13 mouse cellular contexts compared by ENCODE assay signal in the genomic region with DNA sequence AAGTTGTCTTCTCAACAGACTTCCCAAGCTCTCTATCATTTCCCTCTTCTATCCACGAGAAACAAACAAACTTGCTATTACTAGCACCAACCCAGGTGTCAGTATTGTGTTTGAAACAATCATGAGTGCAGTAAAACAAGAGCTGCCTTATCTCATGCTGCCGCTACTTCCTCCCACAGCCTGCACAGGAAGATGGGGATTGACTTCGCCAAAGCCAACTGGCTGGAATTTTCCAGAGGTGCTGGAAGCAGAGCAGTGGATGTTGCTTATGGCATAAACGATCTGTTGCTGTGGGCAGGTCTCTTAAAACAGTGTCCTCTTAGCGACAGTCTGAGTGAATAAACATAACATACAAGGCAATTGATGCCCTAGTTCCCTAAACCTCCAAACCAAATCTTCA. TPM values are rescaled to one million over a fixed set of nuclear protein-coding genes. Genes with fewer than 3 reads are reported as not detected.
DNase-seq lines count a peak whose midpoint lies in the region; ATAC-seq and TF ChIP-seq lines count a peak whose summit lies in the region.
"Had no signal": no experiment of that assay in that cellular context is flagged by ENCODE, and none has a peak within 500 bp of the region (broad histone marks: within the 10 kb centered on the region; RNA-seq: fewer than 3 reads in every experiment).

No protein-coding gene starts in this region.

- H3K4me2 ChIP-seq in heart, embryonic 11.5 days = no peak overlapping the region
- H3K4me2 ChIP-seq in heart, embryonic 12.5 days = no peak overlapping the region
- no peak overlapping the region for H3K4me2 ChIP-seq in forebrain, embryonic 11.5 days (ENCODE audit: low read depth, low read length, severe bottlenecking)
- H3K4me2 ChIP-seq: embryonic facial prominence, embryonic 13.5 days; hindbrain, embryonic 12.5 days; midbrain, embryonic 13.5 days had no signal

- H3K4me3 ChIP-seq in heart, embryonic 11.5 days (ENCODE audit: low read depth, low read length) = no peak overlapping the region
- H3K4me3 ChIP-seq in MEL (ENCODE audit: control insufficient read depth in 1 of 2, insufficient read depth in 1 of 2, low read depth in 2 of 2, low read length in 2 of 2) = no peak overlapping the region
- H3K4me3 ChIP-seq in heart, embryonic 12.5 days = no peak overlapping the region
- no peak overlapping the region for H3K4me3 ChIP-seq in forebrain, embryonic 11.5 days (ENCODE audit: low read depth, low read length)
- H3K4me3 ChIP-seq: embryonic facial prominence, embryonic 13.5 days; hindbrain, embryonic 12.5 days; midbrain, embryonic 13.5 days had no signal

- peak; percentile 33 to 73 for DNase-seq in heart, adult 18-20 months
- DNase-seq in MEL (ENCODE audit: low read depth, low spot score) = peak; percentile 72
- DNase-seq in lung, postnatal 14 days = peak; percentile 22
- DNase-seq in forebrain, embryonic 11.5 days (ENCODE audit: low spot score) = no peak
- DNase-seq in thymus, postnatal 14 days = no peak
- no peak for DNase-seq in left cerebral cortex, postnatal 36 days (ENCODE audit: low spot score in 2 of 2)
- DNase-seq: adrenal gland, adult 8-10 months; cerebellum, adult 2 months had no signal

- H3K27me3 ChIP-seq in heart, embryonic 11.5 days (ENCODE audit: control insufficient read depth, insufficient read depth, low read length) = no peaks in the 10 kb centered on the region
- no peaks in the 10 kb centered on the region for H3K27me3 ChIP-seq in MEL (ENCODE audit: control insufficient read depth in 1 of 2, insufficient read depth in 2 of 2, low read length in 2 of 2)
- H3K27me3 ChIP-seq in heart, embryonic 12.5 days (replicated peaks) = no peaks in the 10 kb centered on the region
- no peaks in the 10 kb centered on the region for H3K27me3 ChIP-seq in forebrain, embryonic 11.5 days (ENCODE audit: control insufficient read depth, insufficient read depth, low read length)
- H3K27me3 ChIP-seq: embryonic facial prominence, embryonic 13.5 days had no signal

- no peak for TF ChIP-seq POLR2A in MEL (IDR thresholded peaks at IDR 0.05; ENCODE audit: control insufficient read depth in 1 of 2, insufficient read depth in 1 of 2, low read depth in 1 of 2, low read length in 2 of 2, poor library complexity in 1 of 2)

- H3K27ac ChIP-seq in heart, embryonic 11.5 days (ENCODE audit: low read depth, low read length) = no peak overlapping the region
- H3K27ac ChIP-seq in MEL (ENCODE audit: control insufficient read depth, low read depth, low read length) = no peak overlapping the region
- 0 out of 2 replicates have a peak overlapping the region, but pooled peaks have one; percentile 1 for H3K27ac ChIP-seq in heart, embryonic 12.5 days (ENCODE audit: poor library complexity, severe bottlenecking)
- no peak overlapping the region for H3K27ac ChIP-seq in forebrain, embryonic 11.5 days (ENCODE audit: low read depth, low read length)
- H3K27ac ChIP-seq: embryonic facial prominence, embryonic 13.5 days; hindbrain, embryonic 12.5 days; midbrain, embryonic 13.5 days had no signal

- peak; percentile 15 for TF ChIP-seq RAD21 in MEL (IDR thresholded peaks at IDR 0.05; ENCODE audit: low read depth, low read length)

- no peaks in the 10 kb centered on the region for H3K4me1 ChIP-seq in heart, embryonic 11.5 days (ENCODE audit: control insufficient read depth, insufficient read depth, low read length)
- H3K4me1 ChIP-seq in MEL (ENCODE audit: control insufficient read depth in 1 of 2, insufficient read depth in 2 of 2, low read length in 2 of 2) = peaks cover 4 to 14% of the 10 kb centered on the region in 2 experiments; a peak in 3 of 4 replicates
- H3K4me1 ChIP-seq in heart, embryonic 12.5 days (replicated peaks) = no peaks in the 10 kb centered on the region
- no peaks in the 10 kb centered on the region for H3K4me1 ChIP-seq in forebrain, embryonic 11.5 days (replicated peaks; ENCODE audit: control insufficient read depth, insufficient read depth, low read length)
- H3K4me1 ChIP-seq: embryonic facial prominence, embryonic 13.5 days; hindbrain, embryonic 12.5 days; midbrain, embryonic 13.5 days had no signal

- no peak overlapping the region for H3K9ac ChIP-seq in heart, embryonic 11.5 days (ENCODE audit: low read depth, low read length)
- H3K9ac ChIP-seq in MEL (ENCODE audit: control insufficient read depth, low read depth, low read length, poor library complexity, severe bottlenecking) = no peak overlapping the region
- no peak overlapping the region for H3K9ac ChIP-seq in heart, embryonic 12.5 days
- no peak overlapping the region for H3K9ac ChIP-seq in forebrain, embryonic 11.5 days (ENCODE audit: low read length)
- H3K9ac ChIP-seq: embryonic facial prominence, embryonic 13.5 days; hindbrain, embryonic 12.5 days; midbrain, embryonic 13.5 days had no signal

- H3K9me3 ChIP-seq in heart, embryonic 11.5 days (replicated peaks; ENCODE audit: control insufficient read depth, low read length) = no peaks in the 10 kb centered on the region
- H3K9me3 ChIP-seq in MEL (replicated peaks; ENCODE audit: insufficient read depth, low read length) = no peaks in the 10 kb centered on the region
- no peaks in the 10 kb centered on the region for H3K9me3 ChIP-seq in heart, embryonic 12.5 days (replicated peaks)
- no peaks in the 10 kb centered on the region for H3K9me3 ChIP-seq in forebrain, embryonic 11.5 days (ENCODE audit: control insufficient read depth, low read length)
- H3K9me3 ChIP-seq: embryonic facial prominence, embryonic 13.5 days; hindbrain, embryonic 12.5 days; midbrain, embryonic 13.5 days had no signal

- TF ChIP-seq EP300 in MEL (IDR thresholded peaks at IDR 0.05; ENCODE audit: low read depth in 1 of 2, low read length in 2 of 2) = peak; percentile 79 to 82

- H3K36me3 ChIP-seq in heart, embryonic 11.5 days (ENCODE audit: control insufficient read depth, insufficient read depth, low read length) = no peaks in the 10 kb centered on the region
- H3K36me3 ChIP-seq in MEL (ENCODE audit: control insufficient read depth in 1 of 2, insufficient read depth in 2 of 2, low read length in 2 of 2) = peaks cover 0 to 4% of the 10 kb centered on the region in 2 experiments; a peak in 2 of 4 replicates
- H3K36me3 ChIP-seq in heart, embryonic 12.5 days = no peaks in the 10 kb centered on the region
- H3K36me3 ChIP-seq in forebrain, embryonic 11.5 days (ENCODE audit: control insufficient read depth, insufficient read depth, low read length) = no peaks in the 10 kb centered on the region
- H3K36me3 ChIP-seq: embryonic facial prominence, embryonic 13.5 days; hindbrain, embryonic 12.5 days; midbrain, embryonic 13.5 days had no signal

- intact Hi-C loops in left cerebral cortex, postnatal 36 days (cut with DNase I) = no loop called here

- H3K79me2 ChIP-seq in MEL (ENCODE audit: control insufficient read depth, insufficient read depth, low read length, poor library complexity) = peaks cover 6% of the 10 kb centered on the region

- TF ChIP-seq CTCF in MEL (IDR thresholded peaks at IDR 0.05 in 2 of 3, conservative IDR thresholded peaks at IDR 0.05 in 1 of 3; ENCODE audit: control insufficient read depth in 1 of 3, insufficient read depth in 1 of 3, low read depth in 2 of 3, low read length in 3 of 3, poor library complexity in 1 of 3, severe bottlenecking in 1 of 3) = peak in 1 of 3 experiments; percentile 22; a peak in 2 of 6 replicates

- WGBS in heart, embryonic 11.5 days (ENCODE audit: insufficient replicate concordance) = 40% methylated on average over 5 of the region's 5 CpGs
- WGBS in heart, embryonic 12.5 days = 32% methylated on average over 5 of the region's 5 CpGs
- 74% methylated on average over 5 of the region's 5 CpGs for WGBS in forebrain, embryonic 11.5 days

- ATAC-seq in heart, embryonic 11.5 days (replicated peaks; ENCODE audit: insufficient number of reproducible peaks, low FRiP score, low TSS enrichment) = no peak
- no peak for ATAC-seq in heart, embryonic 12.5 days (ENCODE audit: insufficient number of reproducible peaks, low FRiP score)
- no peak for ATAC-seq in forebrain, embryonic 11.5 days (replicated peaks; ENCODE audit: low FRiP score)
- ATAC-seq: midbrain, embryonic 13.5 days had no signal

TF ChIP-seq in MEL, 35 proteins besides CTCF, POLR2A, EP300 and RAD21 (continues in another document):
- TF ChIP-seq GATA1 (IDR thresholded peaks at IDR 0.05; ENCODE audit: low read depth, low read length) (peak; percentile 92), MAZ (IDR thresholded peaks at IDR 0.05; ENCODE audit: low read depth, low read length) (no peak), POLR2AphosphoS2 (IDR thresholded peaks at IDR 0.05; ENCODE audit: low read length) (no peak), SMC3 (IDR thresholded peaks at IDR 0.05; ENCODE audit: low read depth, low read length) (no peak), BHLHE40 (IDR thresholded peaks at IDR 0.05; ENCODE audit: borderline replicate concordance, low read depth, low read length) (no peak), GABPA (IDR thresholded peaks at IDR 0.05; ENCODE audit: low read depth, low read length) (no peak), JUND (IDR thresholded peaks at IDR 0.05; ENCODE audit: low read depth, low read length) (no peak), USF1 (IDR thresholded peaks at IDR 0.05; ENCODE audit: low read depth, low read length) (no peak), ZNF384 (IDR thresholded peaks at IDR 0.05; ENCODE audit: low read depth, low read length) (no peak), CHD1 (IDR thresholded peaks at IDR 0.05; ENCODE audit: low read depth, low read length) (no peak), POLR2AphosphoS5 (IDR thresholded peaks at IDR 0.05; ENCODE audit: borderline replicate concordance, low read depth, low read length) (no peak)

RNA-seq across cellular contexts. Expression of gene Katnbl1, which starts 4.4 kb away (rescaled TPM):
- total RNA-seq in heart, adult 18-20 months (2021) = 1 to 10 TPM; 4.2 to 4.4 TPM
- polyA plus RNA-seq in heart, embryonic 11.5 days (2014; fragmentation: Nextera tagmentation; extraction: Ambion mirVana) = 30.8 and 35.0 TPM in 2 replicates
- 16.6 and 16.7 TPM in 2 replicates for total RNA-seq in MEL (2012; rRNA removed)
- 10 to 100 TPM in 1 of 2 experiments, not detected in 1; 12.6 TPM for polyA plus RNA-seq in MEL (2012; ENCODE audit: insufficient read depth in 1 of 2, insufficient read length in 2 of 2, low read depth in 1 of 2, low replicate concordance in 2 of 2, missing spikeins in 1 of 2)
- 28.1 and 29.3 TPM in 2 replicates for polyA plus RNA-seq in heart, embryonic 12.5 days (2016; fragmentation: Nextera tagmentation; extraction: Ambion mirVana)
- 49.8 and 53.6 TPM in 2 replicates for polyA plus RNA-seq in forebrain, embryonic 11.5 days (2014; fragmentation: Nextera tagmentation; extraction: Ambion mirVana)
- 10 to 100 TPM; 12.7 to 16.3 TPM for total RNA-seq in left cerebral cortex, postnatal 36 days (2021)

RNA-seq across cellular contexts. Expression of gene Emc4, which starts 6.8 kb away (rescaled TPM):
- 10 to 100 TPM; 70.8 to 70.9 TPM for total RNA-seq in heart, adult 18-20 months (2021)
- polyA plus RNA-seq in heart, embryonic 11.5 days (2014; fragmentation: Nextera tagmentation; extraction: Ambion mirVana) = 92.1 and 101 TPM in 2 replicates
- total RNA-seq in MEL (2012; rRNA removed) = 163 and 201 TPM in 2 replicates
- polyA plus RNA-seq in MEL (2012; ENCODE audit: insufficient read depth in 1 of 2, insufficient read length in 2 of 2, low read depth in 1 of 2, low replicate concordance in 2 of 2, missing spikeins in 1 of 2) = 100 to 1,000 TPM in 1 of 2 experiments, not detected in 1; 171 TPM
- 86.2 and 91.4 TPM in 2 replicates for polyA plus RNA-seq in heart, embryonic 12.5 days (2016; fragmentation: Nextera tagmentation; extraction: Ambion mirVana)
- 99.7 and 111 TPM in 2 replicates for polyA plus RNA-seq in forebrain, embryonic 11.5 days (2014; fragmentation: Nextera tagmentation; extraction: Ambion mirVana)
- total RNA-seq in left cerebral cortex, postnatal 36 days (2021) = 100 to 1,000 TPM; 147 to 166 TPM

Comparison
In these comparisons a context has a peak if more than half of its experiments do, and no peak if none do; other contexts are left out.
1. DNase-seq: peak in heart, adult 18-20 months (2 of 2), MEL (single experiment) and lung, postnatal 14 days (single experiment); none in forebrain, embryonic 11.5 days (single experiment), thymus, postnatal 14 days (single experiment) and left cerebral cortex, postnatal 36 days (0 of 2).